Mouse (Mus musculus) liver, embryonic 11.5 days (tissue): ENCODE results near the gene Calcb. TPM values are rescaled to one million over a fixed set of nuclear protein-coding genes. Genes with fewer than 3 reads are reported as not detected.

ENCODE experiments used
- ATAC-seq: fragments of 200-750 bp; cut with Nextera tagmentation; replicated peaks from 2 replicates; pipeline ENCODE4 v1.8.0; 2017; ENCODE audit warnings: moderate number of reproducible peaks, mild to moderate bottlenecking, moderate TSS enrichment, moderate library complexity; ENCODE audit not compliant: low FRiP score
- DNase-seq: peaks from one replicate; pipeline ENCODE4 v3.0.0-alpha.2; 2017; ENCODE audit warnings: low spot score
- H3K27ac ChIP-seq: fragments of 300-500 bp; sonication (generic); 2 replicates; pipeline ENCODE4 v1.5.1; 2014; ENCODE audit warnings: mild to moderate bottlenecking, low read depth, low read length, control low read depth
- H3K27me3 ChIP-seq: fragments of 300-500 bp; sonication (generic); replicated peaks from 2 replicates; pipeline ENCODE4 v1.6.1; 2014; ENCODE audit warnings: low read length, mixed read lengths; ENCODE audit not compliant: control insufficient read depth, insufficient read depth
- H3K36me3 ChIP-seq: fragments of 300-500 bp; sonication (generic); 2 replicates; pipeline ENCODE4 v1.6.1; 2014; ENCODE audit warnings: mild to moderate bottlenecking, low read length, moderate library complexity, mixed read lengths; ENCODE audit not compliant: control insufficient read depth, insufficient read depth
- H3K4me1 ChIP-seq: fragments of 300-500 bp; sonication (generic); replicated peaks from 2 replicates; pipeline ENCODE4 v1.6.1; 2014; ENCODE audit warnings: low read length, mixed read lengths; ENCODE audit not compliant: control insufficient read depth, insufficient read depth
- H3K4me2 ChIP-seq: fragments of 300-500 bp; sonication (generic); 2 replicates; pipeline ENCODE4 v1.6.1; 2014; ENCODE audit warnings: mild to moderate bottlenecking, control low read depth, moderate library complexity
- H3K4me3 ChIP-seq: fragments of 300-500 bp; sonication (generic); 2 replicates; pipeline ENCODE4 v1.5.1; 2014; ENCODE audit warnings: low read depth, low read length, control low read depth
- H3K9ac ChIP-seq: fragments of 300-500 bp; sonication (generic); 2 replicates; pipeline ENCODE4 v1.6.1; 2014; ENCODE audit warnings: low read depth, low read length, control low read depth
- H3K9me3 ChIP-seq: fragments of 300-500 bp; sonication (generic); 2 replicates; pipeline ENCODE4 v1.6.1; 2016; ENCODE audit warnings: low read length, inconsistent platforms, mixed read lengths; ENCODE audit not compliant: control insufficient read depth
- WGBS: fragments of 180-500 bp; shearing (Covaris S2); extraction: QIAGEN DNeasy Blood & Tissue Kit; methylation state at CpG from one replicate; pipeline ENCODE4 v1.1.7; 2014; 5-methylcytosine and 5-hydroxymethylcytosine counted together
- polyA plus RNA-seq: library from polyadenylated mRNA; unstranded; fragments of >200 nt; fragmentation: Nextera tagmentation; extraction: Ambion mirVana; gene quantifications from 2 replicates; pipeline ENCODE4 v1.2.1, GENCODE M21; 2014

The Calcb gene
- polyA plus RNA-seq = not detected in 2 replicates

GRCm38 (mm10) chr7:114718300-114718699, at the start of gene Calcb:
Calcb (plus strand) TSS chr7:114718643.
- Histone ChIP-seq H3K9ac (no peak within 1 kb of the TSS), H3K9me3 (no peaks in the 10 kb centered on the region), H3K4me3 (no peak within 1 kb of the TSS), H3K4me2 (peak within 1 kb of the TSS; percentile 9; the same call in 1 of the 2 replicates), H3K4me1 (no peaks in the 10 kb centered on the region), H3K27me3 (peaks cover 36% of the 10 kb centered on the region), H3K36me3 (no peaks in the 10 kb centered on the region), H3K27ac (no peak within 1 kb of the TSS)
- no peak for ATAC-seq
- DNase-seq = no peak
- WGBS = 9% methylated on average over 11 of the region's 11 CpGs

DNA sequence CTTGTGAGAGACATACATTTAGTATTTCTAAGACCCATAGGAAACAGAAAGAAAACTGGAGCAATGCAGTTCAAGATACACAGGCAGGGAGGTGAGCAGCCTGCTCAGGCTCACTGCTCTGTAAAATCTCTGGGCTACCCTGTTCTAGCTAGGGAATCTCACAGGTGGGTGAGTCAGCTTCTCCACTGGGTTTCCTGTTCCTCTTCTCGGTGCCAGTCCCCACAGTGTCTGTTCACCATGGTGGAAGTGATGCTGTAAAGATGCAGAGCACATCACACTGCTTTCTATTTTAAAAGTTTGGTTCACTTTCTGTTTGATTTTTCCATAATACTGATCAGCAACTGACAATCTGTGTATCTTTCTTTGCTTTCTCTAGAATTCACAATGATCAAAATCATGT, 47.0 kb upstream of the Calcb start:
- H3K4me1 ChIP-seq = no peaks in the 10 kb centered on the region
- no peak overlapping the region for H3K27ac ChIP-seq
- ATAC-seq = no peak
- no peak overlapping the region for H3K9ac ChIP-seq
- no peaks in the 10 kb centered on the region for H3K36me3 ChIP-seq
- H3K27me3 ChIP-seq = no peaks in the 10 kb centered on the region
- DNase-seq = no peak
- no peak overlapping the region for H3K4me3 ChIP-seq
- WGBS = 42% methylated on average over 1 of the region's 1 CpGs
- no peaks in the 10 kb centered on the region for H3K9me3 ChIP-seq
- no peak overlapping the region for H3K4me2 ChIP-seq

DNA sequence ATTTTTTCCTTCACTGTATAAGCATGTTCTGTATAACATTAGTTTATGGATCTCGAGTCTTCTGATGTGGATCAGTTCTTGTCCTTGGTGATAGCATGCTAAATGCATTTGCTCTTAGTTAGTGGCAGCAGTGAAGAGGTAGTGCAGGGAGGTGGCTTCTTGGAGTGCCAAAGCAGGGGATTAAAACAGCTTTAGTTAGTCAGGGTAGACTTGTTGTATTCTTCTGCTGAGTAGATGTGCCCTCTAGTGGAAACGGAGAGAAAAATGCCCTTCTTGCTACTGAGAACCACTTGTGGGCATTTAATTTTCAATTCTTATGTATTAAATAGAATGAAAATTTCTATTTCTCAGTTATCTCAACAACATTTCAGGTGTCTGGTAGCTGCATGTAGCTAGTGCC, 45.7 kb upstream of the Calcb start:
- H3K4me1 ChIP-seq = no peaks in the 10 kb centered on the region
- ATAC-seq (no peak), DNase-seq (no peak)
- no peak overlapping the region for H3K9ac ChIP-seq
- no peak overlapping the region for H3K27ac ChIP-seq
- no peaks in the 10 kb centered on the region for H3K9me3 ChIP-seq
- no peak overlapping the region for H3K4me3 ChIP-seq
- H3K4me2 ChIP-seq = no peak overlapping the region
- 24% methylated on average over 2 of the region's 2 CpGs for WGBS
- no peaks in the 10 kb centered on the region for H3K27me3 ChIP-seq
- H3K36me3 ChIP-seq = no peaks in the 10 kb centered on the region

GRCm38 (mm10) chr7:114692339-114692738, 26.1 kb upstream of the Calcb start:
- Histone ChIP-seq H3K27ac (no peak overlapping the region), H3K4me3 (no peak overlapping the region), H3K9me3 (no peaks in the 10 kb centered on the region), H3K4me2 (no peak overlapping the region), H3K9ac (no peak overlapping the region), H3K36me3 (no peaks in the 10 kb centered on the region), H3K27me3 (no peaks in the 10 kb centered on the region), H3K4me1 (no peaks in the 10 kb centered on the region)
- no peak for ATAC-seq
- no peak for DNase-seq

- H3K9me3 ChIP-seq = no peaks in the 10 kb centered on the region
- ATAC-seq = no peak
- H3K36me3 ChIP-seq = no peaks in the 10 kb centered on the region
- no peak overlapping the region for H3K9ac ChIP-seq
- H3K4me2 ChIP-seq = no peak overlapping the region
- no peaks in the 10 kb centered on the region for H3K27me3 ChIP-seq
- H3K4me3 ChIP-seq = no peak overlapping the region
- no peak for DNase-seq
- no peaks in the 10 kb centered on the region for H3K4me1 ChIP-seq
- 55% methylated on average over 2 of the region's 2 CpGs for WGBS
- no peak overlapping the region for H3K27ac ChIP-seq
These were observed 17.6 kb upstream of the Calcb start for GRCm38 (mm10) chr7:114700871-114701270.

- no peaks in the 10 kb centered on the region for H3K27me3 ChIP-seq
- no peaks in the 10 kb centered on the region for H3K4me1 ChIP-seq
- WGBS = 77% methylated on average over 4 of the region's 4 CpGs
- DNase-seq (no peak), ATAC-seq (no peak)
- H3K9me3 ChIP-seq = no peaks in the 10 kb centered on the region
- no peak overlapping the region for H3K4me3 ChIP-seq
- no peak overlapping the region for H3K27ac ChIP-seq
- H3K4me2 ChIP-seq = no peak overlapping the region
- H3K9ac ChIP-seq = no peak overlapping the region
- H3K36me3 ChIP-seq = no peaks in the 10 kb centered on the region
These were observed 11.7 kb upstream of the Calcb start for GRCm38 (mm10) chr7:114706716-114707115.

- Histone ChIP-seq H3K9me3 (no peaks in the 10 kb centered on the region), H3K9ac (no peak overlapping the region), H3K27me3 (no peaks in the 10 kb centered on the region), H3K4me2 (no peak overlapping the region), H3K36me3 (no peaks in the 10 kb centered on the region), H3K4me3 (no peak overlapping the region), H3K4me1 (no peaks in the 10 kb centered on the region), H3K27ac (no peak overlapping the region)
- ATAC-seq (no peak), DNase-seq (no peak)
- whole genome bisulfite sequencing = 73% methylated on average over 1 of the region's 1 CpGs
These were observed 11.0 kb upstream of the Calcb start for GRCm38 (mm10) chr7:114707398-114707797.

DNA sequence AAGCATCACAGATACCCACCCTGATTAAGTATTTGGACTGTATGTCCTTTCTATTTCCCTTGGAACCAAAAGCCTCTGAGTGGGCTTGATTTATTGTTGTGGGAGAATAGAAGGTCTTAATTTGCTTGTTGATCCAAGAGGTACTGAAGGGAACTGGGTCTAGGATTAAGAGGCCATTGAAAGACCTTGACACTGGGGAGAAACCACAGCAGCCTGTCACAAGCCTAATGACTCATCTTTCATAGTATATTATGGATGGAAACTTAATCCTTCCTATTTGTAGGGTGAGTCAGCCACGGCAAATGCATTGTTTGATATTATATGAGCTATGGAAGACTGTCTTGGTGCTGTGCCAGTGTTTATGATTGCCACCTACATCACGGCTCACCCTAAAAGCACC, 8.0 kb upstream of the Calcb start:
- H3K36me3 ChIP-seq = no peaks in the 10 kb centered on the region

DNA sequence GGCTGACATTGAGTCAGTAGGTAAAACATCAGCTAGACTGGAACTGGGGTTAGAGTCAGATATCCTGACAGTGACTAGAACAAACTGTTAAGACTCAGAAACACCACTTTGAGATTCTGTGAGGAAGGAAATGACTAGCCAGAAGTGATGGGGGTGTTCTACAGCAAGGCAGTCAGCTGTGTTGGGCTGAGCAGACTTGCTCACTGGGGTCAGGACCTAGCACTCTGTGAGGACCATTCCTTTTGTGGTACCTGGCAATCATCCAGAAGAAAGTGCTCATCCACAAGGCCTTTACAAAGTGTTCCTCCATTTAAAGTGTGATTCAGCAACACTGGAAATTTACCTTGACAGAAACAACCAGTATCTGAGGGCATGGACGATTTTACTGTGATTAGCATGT, 5.9 kb upstream of the Calcb start:
- Histone ChIP-seq H3K27me3 (peaks cover 4% of the 10 kb centered on the region), H3K36me3 (no peaks in the 10 kb centered on the region), H3K4me3 (no peak overlapping the region), H3K4me2 (no peak overlapping the region), H3K9ac (no peak overlapping the region), H3K4me1 (no peaks in the 10 kb centered on the region), H3K27ac (no peak overlapping the region), H3K9me3 (no peaks in the 10 kb centered on the region)
- WGBS = 49% methylated on average over 1 of the region's 1 CpGs
- DNase-seq (no peak), ATAC-seq (no peak)

More for the DNA sequence above, 8.0 kb upstream of the Calcb start:
- Histone ChIP-seq H3K27ac (no peak overlapping the region), H3K9ac (no peak overlapping the region), H3K4me2 (no peak overlapping the region), H3K27me3 (no peaks in the 10 kb centered on the region), H3K4me3 (no peak overlapping the region), H3K4me1 (no peaks in the 10 kb centered on the region), H3K9me3 (no peaks in the 10 kb centered on the region)
- DNase-seq (no peak), ATAC-seq (no peak)
- WGBS = 82% methylated on average over 2 of the region's 2 CpGs
